Mouse (Mus musculus) heart, embryonic 11.5 days (tissue): ENCODE results near the gene Stx16. TPM values are rescaled to one million over a fixed set of nuclear protein-coding genes. Genes with fewer than 3 reads are reported as not detected.

Source experiments
- ATAC-seq: fragments of 200-750 bp; cut with Nextera tagmentation; replicated peaks from 2 replicates; pipeline ENCODE4 v1.8.0; 2017; ENCODE audit warnings: moderate library complexity; ENCODE audit not compliant: insufficient number of reproducible peaks, low FRiP score, low TSS enrichment
- H3K27ac ChIP-seq: fragments of 300-500 bp; sonication (generic); 2 replicates; pipeline ENCODE4 v1.5.1; 2014; ENCODE audit warnings: mild to moderate bottlenecking, low read depth, low read length
- H3K27me3 ChIP-seq: fragments of 300-500 bp; sonication (generic); 2 replicates; pipeline ENCODE4 v1.6.1; 2014; ENCODE audit warnings: mild to moderate bottlenecking, low read length, mixed read lengths; ENCODE audit not compliant: control insufficient read depth, insufficient read depth
- H3K36me3 ChIP-seq: fragments of 300-500 bp; sonication (generic); 2 replicates; pipeline ENCODE4 v1.6.1; 2014; ENCODE audit warnings: mild to moderate bottlenecking, low read length, moderate library complexity, mixed read lengths; ENCODE audit not compliant: control insufficient read depth, insufficient read depth
- H3K4me1 ChIP-seq: fragments of 300-500 bp; sonication (generic); 2 replicates; pipeline ENCODE4 v1.6.1; 2014; ENCODE audit warnings: low read length; ENCODE audit not compliant: control insufficient read depth, insufficient read depth
- H3K4me2 ChIP-seq: fragments of 300-500 bp; sonication (generic); 2 replicates; pipeline ENCODE4 v1.6.1; 2014; ENCODE audit warnings: mild to moderate bottlenecking, moderate library complexity
- H3K4me3 ChIP-seq: fragments of 300-500 bp; sonication (generic); 2 replicates; pipeline ENCODE4 v1.5.1; 2014; ENCODE audit warnings: low read depth, low read length
- H3K9ac ChIP-seq: fragments of 300-500 bp; sonication (generic); 2 replicates; pipeline ENCODE4 v1.6.1; 2014; ENCODE audit warnings: mild to moderate bottlenecking, low read depth, low read length, moderate library complexity
- H3K9me3 ChIP-seq: fragments of 300-500 bp; sonication (generic); replicated peaks from 2 replicates; pipeline ENCODE4 v1.6.1; 2016; ENCODE audit warnings: low read length; ENCODE audit not compliant: control insufficient read depth
- WGBS: fragments of 180-500 bp; shearing (Covaris S2); extraction: QIAGEN DNeasy Blood & Tissue Kit; methylation state at CpG from one replicate; pipeline ENCODE4 v1.1.7; 2014; ENCODE audit not compliant: insufficient replicate concordance; 5-methylcytosine and 5-hydroxymethylcytosine counted together
- polyA plus RNA-seq: library from polyadenylated mRNA; unstranded; fragments of >200 nt; fragmentation: Nextera tagmentation; extraction: Ambion mirVana; gene quantifications from 2 replicates; pipeline ENCODE4 v1.2.1, GENCODE M21; 2014

Gene Stx16
- polyA plus RNA-seq, 1 experiment from 2014 or later = 10.3 TPM

GRCm38 (mm10) chr2:174057730-174058129 lies 18.4 kb upstream of the Stx16 start:
- 66% methylated on average over 3 of the region's 3 CpGs for WGBS
- H3K4me3 ChIP-seq = no peak overlapping the region
- no peak for ATAC-seq
- no peaks in the 10 kb centered on the region for H3K27me3 ChIP-seq
- H3K9ac ChIP-seq = no peak overlapping the region
- H3K27ac ChIP-seq = no peak overlapping the region
- H3K4me1 ChIP-seq = 0 out of 2 replicates have a peak, but pooled peaks cover 4% of the 10 kb centered on the region
- H3K36me3 ChIP-seq = no peaks in the 10 kb centered on the region
- no peak overlapping the region for H3K4me2 ChIP-seq
- H3K9me3 ChIP-seq = no peaks in the 10 kb centered on the region

DNA sequence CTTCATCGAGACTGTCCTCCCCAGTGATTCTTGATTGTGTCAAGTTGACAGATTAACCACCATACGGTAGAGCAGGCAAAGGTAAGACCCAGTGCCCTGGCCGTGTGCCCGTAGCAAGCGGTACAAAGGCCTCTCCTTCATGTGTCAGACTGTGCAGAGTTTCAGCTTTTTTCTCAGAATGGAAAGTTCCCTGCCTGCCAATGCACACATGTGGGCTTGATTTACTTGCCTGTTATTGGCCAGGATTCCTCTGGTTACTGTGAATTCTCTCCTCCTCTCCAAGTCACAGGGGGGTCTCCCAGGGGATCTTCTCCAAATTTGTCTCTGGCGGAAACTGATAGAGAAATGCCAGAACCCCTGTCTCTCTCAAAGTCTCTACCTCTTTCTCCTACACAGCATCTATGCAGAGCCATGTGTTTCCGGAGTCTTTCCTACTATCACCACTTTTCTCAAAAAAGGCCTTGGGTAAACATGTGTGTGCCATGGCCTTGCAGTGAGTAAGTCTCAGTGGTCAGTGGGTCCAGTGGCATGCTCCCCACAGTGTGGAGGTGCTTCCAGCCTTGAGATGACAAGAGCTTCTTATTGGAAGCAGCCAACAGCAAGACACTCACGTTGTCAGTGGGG lies 17.7 kb upstream of the Stx16 start:
- no peaks in the 10 kb centered on the region for H3K27me3 ChIP-seq
- H3K9ac ChIP-seq = no peak overlapping the region
- WGBS = 70% methylated on average over 8 of the region's 8 CpGs
- H3K36me3 ChIP-seq = no peaks in the 10 kb centered on the region
- no peak overlapping the region for H3K27ac ChIP-seq
- H3K9me3 ChIP-seq = no peaks in the 10 kb centered on the region
- no peak for ATAC-seq
- 0 out of 2 replicates have a peak, but pooled peaks cover 4% of the 10 kb centered on the region for H3K4me1 ChIP-seq
- no peak overlapping the region for H3K4me3 ChIP-seq
- no peak overlapping the region for H3K4me2 ChIP-seq

DNA sequence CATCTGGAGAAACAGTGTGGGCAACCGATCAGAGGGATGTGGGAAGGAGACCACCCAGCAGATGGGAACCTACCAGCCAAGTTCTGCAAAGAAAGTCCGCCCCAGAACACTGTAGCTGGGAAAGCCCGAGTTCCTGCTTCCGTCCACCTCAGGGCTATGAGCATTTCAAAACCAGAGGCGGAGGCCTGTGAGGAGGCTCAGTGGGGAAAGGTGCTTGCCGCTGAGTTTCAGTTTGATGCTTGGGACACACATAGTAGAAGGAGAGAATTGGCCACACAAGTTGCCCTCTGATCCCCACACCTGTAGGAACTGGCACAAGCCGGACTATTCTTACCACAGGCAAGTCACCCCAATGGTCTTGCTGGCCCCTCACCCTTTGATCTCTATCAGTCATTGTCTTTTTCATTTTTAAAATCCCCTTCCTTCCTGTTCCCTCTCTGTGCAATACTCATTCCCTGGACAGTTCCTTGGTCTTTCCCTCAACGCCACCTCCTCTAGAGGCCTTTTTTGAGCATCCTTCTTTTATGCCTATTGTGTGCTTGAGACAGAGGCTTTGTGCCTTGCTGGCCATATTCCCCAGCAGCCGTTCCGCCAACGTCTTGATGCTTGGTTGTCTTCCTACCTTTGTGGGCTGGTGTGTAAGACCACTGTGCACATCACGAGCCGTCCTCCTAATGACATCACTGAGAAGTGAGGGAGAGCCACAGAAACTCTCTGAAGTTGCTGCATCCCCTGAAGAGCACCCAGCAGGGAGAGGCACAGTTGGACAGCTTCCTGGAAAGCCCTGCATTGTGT lies 16.3 kb upstream of the Stx16 start:
- WGBS = 86% methylated on average over 13 of the region's 13 CpGs
- no peak overlapping the region for H3K27ac ChIP-seq

DNA sequence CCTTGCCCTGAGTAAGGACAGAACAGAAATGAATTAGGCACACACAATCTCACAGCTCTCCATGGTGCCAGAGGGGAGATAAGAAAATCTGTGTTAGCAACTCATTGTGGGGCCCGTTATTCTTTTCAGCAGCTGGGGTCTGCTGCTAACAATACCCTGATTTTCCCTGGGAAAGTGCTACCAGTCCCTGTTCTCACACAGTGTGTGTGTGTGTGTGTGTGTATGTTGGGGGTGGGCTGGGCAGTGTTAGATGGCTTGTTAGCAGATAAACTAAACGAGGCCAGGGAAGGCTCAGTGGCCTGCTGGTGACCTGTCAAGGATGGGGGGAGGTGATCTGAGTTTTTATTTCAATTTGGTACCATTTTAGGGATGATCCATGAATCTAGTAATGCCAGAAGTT lies 14.9 kb upstream of the Stx16 start:
- Histone ChIP-seq H3K9ac (no peak overlapping the region), H3K4me1 (0 out of 2 replicates have a peak, but pooled peaks cover 4% of the 10 kb centered on the region), H3K36me3 (no peaks in the 10 kb centered on the region), H3K9me3 (no peaks in the 10 kb centered on the region), H3K4me2 (no peak overlapping the region), H3K27ac (no peak overlapping the region), H3K27me3 (no peaks in the 10 kb centered on the region), H3K4me3 (no peak overlapping the region)
- no peak for ATAC-seq
- 5% methylated on average over 2 of the region's 2 CpGs for WGBS

More for the DNA sequence above, 16.3 kb upstream of the Stx16 start:
- Histone ChIP-seq H3K4me2 (no peak overlapping the region), H3K9me3 (no peaks in the 10 kb centered on the region), H3K4me1 (0 out of 2 replicates have a peak, but pooled peaks cover 4% of the 10 kb centered on the region), H3K9ac (no peak overlapping the region), H3K27me3 (no peaks in the 10 kb centered on the region), H3K4me3 (no peak overlapping the region), H3K36me3 (no peaks in the 10 kb centered on the region)
- ATAC-seq = no peak

- no peak overlapping the region for H3K4me2 ChIP-seq
- H3K9me3 ChIP-seq = no peaks in the 10 kb centered on the region
- H3K27ac ChIP-seq = no peak overlapping the region
- 0 out of 2 replicates have a peak, but pooled peaks cover 4% of the 10 kb centered on the region for H3K4me1 ChIP-seq
- WGBS = 73% methylated on average over 6 of the region's 6 CpGs
- no peaks in the 10 kb centered on the region for H3K27me3 ChIP-seq
- no peaks in the 10 kb centered on the region for H3K36me3 ChIP-seq
- H3K9ac ChIP-seq = no peak overlapping the region
- no peak for ATAC-seq
- no peak overlapping the region for H3K4me3 ChIP-seq
Measured at GRCm38 (mm10) chr2:174063074-174063473, 13.0 kb upstream of the Stx16 start.

- H3K4me2 ChIP-seq = no peak overlapping the region
Measured at GRCm38 (mm10) chr2:174063527-174064211, 12.4 kb upstream of the Stx16 start.

DNA sequence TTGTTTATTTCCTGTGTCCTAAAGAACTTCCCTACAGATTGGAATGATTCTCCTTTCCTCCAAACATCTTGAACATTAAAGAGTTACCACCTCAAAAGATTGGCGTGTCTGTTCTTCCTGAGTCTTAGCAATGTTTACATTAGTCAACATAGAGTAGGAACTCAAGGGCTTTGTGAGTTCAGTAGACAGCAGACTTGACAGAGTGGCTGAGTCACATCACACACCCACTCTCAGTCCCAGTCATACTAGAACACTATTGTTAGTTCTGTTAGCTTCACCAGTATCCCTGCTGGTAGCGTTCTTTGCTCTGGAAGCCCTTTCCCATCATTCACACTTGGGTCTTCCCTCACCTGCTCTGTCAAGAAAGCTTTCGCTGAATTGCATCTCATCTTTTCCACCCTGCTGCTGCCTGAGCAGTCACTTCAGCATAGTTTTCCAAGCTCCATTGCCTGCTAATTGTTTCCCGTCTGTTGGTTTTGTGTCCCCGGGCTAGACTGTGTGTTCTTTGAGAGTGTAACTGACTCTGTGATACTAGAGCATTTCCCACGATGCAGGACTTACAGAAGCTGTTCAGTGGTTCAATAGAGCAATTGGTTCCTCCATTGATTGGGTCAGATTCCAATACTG lies 8.2 kb upstream of the Stx16 start:
- Histone ChIP-seq H3K4me3 (no peak overlapping the region), H3K4me2 (no peak overlapping the region), H3K36me3 (no peaks in the 10 kb centered on the region), H3K9me3 (no peaks in the 10 kb centered on the region), H3K27ac (no peak overlapping the region), H3K27me3 (no peaks in the 10 kb centered on the region), H3K9ac (no peak overlapping the region), H3K4me1 (no peaks in the 10 kb centered on the region)
- 79% methylated on average over 6 of the region's 6 CpGs for WGBS
- no peak for ATAC-seq

More at GRCm38 (mm10) chr2:174063527-174064211, 12.4 kb upstream of the Stx16 start:
- no peaks in the 10 kb centered on the region for H3K9me3 ChIP-seq
- H3K27me3 ChIP-seq = no peaks in the 10 kb centered on the region
- H3K9ac ChIP-seq = no peak overlapping the region
- H3K4me1 ChIP-seq = 0 out of 2 replicates have a peak, but pooled peaks cover 4% of the 10 kb centered on the region
- no peak overlapping the region for H3K27ac ChIP-seq
- no peaks in the 10 kb centered on the region for H3K36me3 ChIP-seq
- ATAC-seq = no peak
- no peak overlapping the region for H3K4me3 ChIP-seq
- 61% methylated on average over 9 of the region's 9 CpGs for WGBS

GRCm38 (mm10) chr2:174069532-174070049 lies 6.5 kb upstream of the Stx16 start:
- no peak for ATAC-seq
- Histone ChIP-seq H3K4me1 (no peaks in the 10 kb centered on the region), H3K27me3 (no peaks in the 10 kb centered on the region), H3K9me3 (no peaks in the 10 kb centered on the region), H3K4me2 (no peak overlapping the region), H3K27ac (no peak overlapping the region), H3K4me3 (no peak overlapping the region), H3K36me3 (no peaks in the 10 kb centered on the region), H3K9ac (no peak overlapping the region)
- WGBS = 60% methylated on average over 3 of the region's 3 CpGs
